11 mouse cellular contexts compared by ENCODE assay signal in the genomic region with DNA sequence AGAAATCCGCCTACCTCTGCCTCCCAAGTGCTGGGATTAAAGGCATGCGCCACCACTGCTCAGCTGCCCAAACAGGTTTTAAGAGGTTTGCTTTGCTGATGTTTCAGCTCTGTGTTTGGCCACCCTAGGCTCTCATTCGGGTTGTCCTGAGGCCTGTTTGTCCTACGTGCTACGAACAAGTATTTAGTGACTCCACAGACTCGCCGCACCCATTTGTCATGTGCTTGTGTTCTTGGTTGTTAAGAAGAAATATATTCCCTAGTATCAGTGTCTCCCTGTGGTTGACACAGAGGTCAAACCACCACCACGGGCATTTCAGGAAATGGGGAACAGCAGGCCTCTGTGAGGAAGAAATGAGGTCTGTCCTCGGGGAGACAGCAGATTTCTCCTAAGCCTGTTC. TPM values are rescaled to one million over a fixed set of nuclear protein-coding genes. Genes with fewer than 3 reads are reported as not detected.
A peak's percentile ranks its signal among the peaks of the same experiment; 100 is the strongest.
DNase-seq lines count a peak whose midpoint lies in the region; ATAC-seq and TF ChIP-seq lines count a peak whose summit lies in the region.
"Had no signal": no experiment of that assay in that cellular context is flagged by ENCODE, and none has a peak within 500 bp of the region (broad histone marks: within the 10 kb centered on the region; RNA-seq: fewer than 3 reads in every experiment).

No protein-coding gene starts in this region.

- TF ChIP-seq POLR2A in thymus, adult 2 months (IDR thresholded peaks at IDR 0.05; ENCODE audit: control insufficient read depth, extremely low read depth, insufficient read depth, low read length, poor library complexity) = no peak

- peak overlapping the region; percentile 80; the same call in 1 of the 2 replicates for H3K27ac ChIP-seq in heart, embryonic 12.5 days (ENCODE audit: poor library complexity, severe bottlenecking)
- peak overlapping the region; percentile 75 for H3K27ac ChIP-seq in embryonic facial prominence, embryonic 10.5 days (replicated peaks)
- peak overlapping the region; percentile 51; the same call in 1 of the 2 replicates for H3K27ac ChIP-seq in kidney, embryonic 15.5 days
- no peak overlapping the region for H3K27ac ChIP-seq in thymus, adult 2 months (ENCODE audit: control insufficient read depth, insufficient read depth, low read length)

- peak overlapping the region; percentile 48 for H3K4me2 ChIP-seq in heart, embryonic 12.5 days
- no peak overlapping the region for H3K4me2 ChIP-seq in kidney, embryonic 15.5 days
- H3K4me2 ChIP-seq: limb, embryonic 15.5 days had no signal

- H3K27me3 ChIP-seq in heart, embryonic 12.5 days (replicated peaks) = no peaks in the 10 kb centered on the region; the same call in 1 of the 2 replicates
- 0 out of 2 replicates have a peak, but pooled peaks cover 8% of the 10 kb centered on the region for H3K27me3 ChIP-seq in embryonic facial prominence, embryonic 10.5 days (replicated peaks; ENCODE audit: low read depth, poor library complexity, severe bottlenecking)
- H3K27me3 ChIP-seq in kidney, embryonic 15.5 days = no peaks in the 10 kb centered on the region
- no peaks in the 10 kb centered on the region for H3K27me3 ChIP-seq in thymus, adult 2 months (ENCODE audit: control insufficient read depth, insufficient read depth, low read length)
- H3K27me3 ChIP-seq: limb, embryonic 15.5 days had no signal

- WGBS in heart, embryonic 12.5 days = 67% methylated on average over 9 of the region's 9 CpGs
- 58% methylated on average over 9 of the region's 9 CpGs for WGBS in embryonic facial prominence, embryonic 10.5 days
- WGBS in kidney, embryonic 15.5 days = 33% methylated on average over 9 of the region's 9 CpGs
- WGBS in thymus, adult 2 months = 71% methylated on average over 9 of the region's 9 CpGs

- no peak for TF ChIP-seq CTCF in thymus, adult 2 months (IDR thresholded peaks at IDR 0.05; ENCODE audit: borderline replicate concordance, control insufficient read depth, extremely low read depth, insufficient read depth, low read length, poor library complexity)

- no peak overlapping the region for H3K4me3 ChIP-seq in heart, embryonic 12.5 days
- H3K4me3 ChIP-seq in embryonic facial prominence, embryonic 10.5 days = no peak overlapping the region
- no peak overlapping the region for H3K4me3 ChIP-seq in kidney, embryonic 15.5 days (replicated peaks)
- H3K4me3 ChIP-seq in thymus, adult 2 months (ENCODE audit: control insufficient read depth, insufficient read depth, low read length) = no peak overlapping the region
- H3K4me3 ChIP-seq: limb, embryonic 15.5 days had no signal

- DNase-seq in heart, postnatal 25 days (ENCODE audit: low spot score) = no peak
- no peak for DNase-seq in embryonic facial prominence, embryonic 10.5 days (ENCODE audit: low spot score)
- DNase-seq in lung, postnatal 25 days (ENCODE audit: low spot score) = peak; percentile 26
- no peak for DNase-seq in thymus, adult 2 months
- no peak for DNase-seq in left cerebral cortex, postnatal 4 days
- DNase-seq in thymus, postnatal 10 days (ENCODE audit: low spot score in 2 of 2) = no peak
- DNase-seq: forebrain, postnatal 0 days had no signal

- no peaks in the 10 kb centered on the region for H3K9me3 ChIP-seq in heart, embryonic 12.5 days (replicated peaks)
- H3K9me3 ChIP-seq in embryonic facial prominence, embryonic 10.5 days = no peaks in the 10 kb centered on the region
- H3K9me3 ChIP-seq in kidney, embryonic 15.5 days (replicated peaks) = no peaks in the 10 kb centered on the region
- H3K9me3 ChIP-seq: limb, embryonic 15.5 days had no signal

- no peaks in the 10 kb centered on the region for H3K36me3 ChIP-seq in heart, embryonic 12.5 days
- no peaks in the 10 kb centered on the region for H3K36me3 ChIP-seq in embryonic facial prominence, embryonic 10.5 days (replicated peaks)
- no peaks in the 10 kb centered on the region for H3K36me3 ChIP-seq in kidney, embryonic 15.5 days
- H3K36me3 ChIP-seq in thymus, adult 2 months (ENCODE audit: control insufficient read depth, insufficient read depth, low read length) = no peaks in the 10 kb centered on the region
- H3K36me3 ChIP-seq: limb, embryonic 15.5 days had no signal

- intact Hi-C loops in heart, postnatal 25 days (cut with DNase I) = no loop called here
- intact Hi-C loops in left cerebral cortex, postnatal 4 days (cut with DNase I) = no loop called here

- H3K4me1 ChIP-seq in heart, embryonic 12.5 days (replicated peaks) = peaks cover 29% of the 10 kb centered on the region
- H3K4me1 ChIP-seq in embryonic facial prominence, embryonic 10.5 days = peaks cover 45% of the 10 kb centered on the region
- peaks cover 28% of the 10 kb centered on the region for H3K4me1 ChIP-seq in kidney, embryonic 15.5 days
- no peaks in the 10 kb centered on the region for H3K4me1 ChIP-seq in thymus, adult 2 months (replicated peaks; ENCODE audit: control insufficient read depth, insufficient read depth, low read length)

- no peak for ATAC-seq in heart, embryonic 12.5 days (ENCODE audit: insufficient number of reproducible peaks, low FRiP score)
- ATAC-seq in kidney, embryonic 15.5 days (replicated peaks; ENCODE audit: low FRiP score) = no peak
- ATAC-seq: forebrain, postnatal 0 days; midbrain, embryonic 16.5 days had no signal

- H3K9ac ChIP-seq in heart, embryonic 12.5 days = no peak overlapping the region
- no peak overlapping the region for H3K9ac ChIP-seq in kidney, embryonic 15.5 days
- H3K9ac ChIP-seq: forebrain, postnatal 0 days; limb, embryonic 15.5 days had no signal

RNA-seq across cellular contexts. Expression of a gene that starts 14.8 kb away (rescaled TPM):
- polyA plus RNA-seq in heart, embryonic 12.5 days (2016; fragmentation: Nextera tagmentation; extraction: Ambion mirVana) = 28.2 and 34.1 TPM in 2 replicates
- total RNA-seq in heart, postnatal 25 days (2021) = 10 to 100 TPM; 25.0 to 31.1 TPM
- polyA plus RNA-seq in embryonic facial prominence, embryonic 10.5 days (2016; fragmentation: Nextera tagmentation; extraction: Ambion mirVana) = 46.3 and 47.6 TPM in 2 replicates
- 29.3 and 32.4 TPM in 2 replicates for polyA plus RNA-seq in kidney, embryonic 15.5 days (2015; fragmentation: Nextera tagmentation; extraction: Ambion mirVana)
- polyA plus RNA-seq in thymus, adult 2 months (2012; rRNA removed) = 52.8 and 53.5 TPM in 2 replicates
- total RNA-seq in left cerebral cortex, postnatal 4 days (2021) = 10 to 100 TPM; 59.8 to 63.0 TPM

RNA-seq across cellular contexts. Expression of a gene that starts 31.5 kb away (rescaled TPM):
- polyA plus RNA-seq in heart, embryonic 12.5 days (2016; fragmentation: Nextera tagmentation; extraction: Ambion mirVana) = 49.2 and 50.1 TPM in 2 replicates
- total RNA-seq in heart, postnatal 25 days (2021) = 10 to 100 TPM; 70.0 to 76.2 TPM
- polyA plus RNA-seq in embryonic facial prominence, embryonic 10.5 days (2016; fragmentation: Nextera tagmentation; extraction: Ambion mirVana) = 56.8 and 57.5 TPM in 2 replicates
- polyA plus RNA-seq in kidney, embryonic 15.5 days (2015; fragmentation: Nextera tagmentation; extraction: Ambion mirVana) = 61.3 and 61.7 TPM in 2 replicates
- 10.7 and 11.8 TPM in 2 replicates for polyA plus RNA-seq in thymus, adult 2 months (2012; rRNA removed)
- total RNA-seq in left cerebral cortex, postnatal 4 days (2021) = 10 to 100 TPM; 65.0 to 72.7 TPM
